Mouse (Mus musculus) limb, embryonic 14.5 days (tissue): ENCODE data around the gene Synpr. TPM values are rescaled to one million over a fixed set of nuclear protein-coding genes. Genes with fewer than 3 reads are reported as not detected.

ENCODE experiments used
- ATAC-seq: fragments of 200-750 bp; cut with Nextera tagmentation; 2 replicates; pipeline ENCODE4 v1.8.0; 2017; ENCODE audit warnings: low read depth, moderate number of reproducible peaks, moderate TSS enrichment; ENCODE audit not compliant: low FRiP score
- DNase-seq: peaks from one replicate; pipeline ENCODE4 v3.0.0-alpha.2; 2015; ENCODE audit warnings: low spot score
- H3K27ac ChIP-seq: fragments of 300-500 bp; sonication (generic); replicated peaks from 2 replicates; pipeline ENCODE4 v1.5.1; 2014; ENCODE audit warnings: low read depth, mild to moderate bottlenecking, low read length, moderate library complexity, mixed read lengths
- H3K27me3 ChIP-seq: fragments of 300-500 bp; sonication (generic); 2 replicates; pipeline ENCODE4 v1.6.1; 2014; ENCODE audit warnings: low read length, mixed read lengths; ENCODE audit not compliant: control insufficient read depth, insufficient read depth
- H3K36me3 ChIP-seq: fragments of 300-500 bp; sonication (generic); 2 replicates; pipeline ENCODE4 v1.6.1; 2014; ENCODE audit warnings: mild to moderate bottlenecking, low read length, moderate library complexity, mixed read lengths; ENCODE audit not compliant: control insufficient read depth, insufficient read depth
- H3K4me1 ChIP-seq: fragments of 300-500 bp; sonication (generic); 2 replicates; pipeline ENCODE4 v1.6.1; 2014; ENCODE audit warnings: antibody characterized with exemption, low read length, mixed read lengths; ENCODE audit not compliant: control insufficient read depth, insufficient read depth
- H3K4me2 ChIP-seq: fragments of 300-500 bp; sonication (generic); replicated peaks from 2 replicates; pipeline ENCODE4 v1.6.1; 2014; ENCODE audit warnings: low read depth, mild to moderate bottlenecking, low read length, moderate library complexity; ENCODE audit not compliant: severe bottlenecking
- H3K4me3 ChIP-seq: fragments of 300-500 bp; sonication (generic); replicated peaks from 2 replicates; pipeline ENCODE4 v1.5.1; 2014; ENCODE audit warnings: low read length
- H3K9ac ChIP-seq: fragments of 300-500 bp; sonication (generic); 2 replicates; pipeline ENCODE4 v1.6.1; 2014; ENCODE audit warnings: mild to moderate bottlenecking, low read depth, low read length, moderate library complexity; ENCODE audit not compliant: severe bottlenecking
- H3K9me3 ChIP-seq: fragments of 300-500 bp; sonication (generic); 2 replicates; pipeline ENCODE4 v1.6.1; 2016; ENCODE audit warnings: low read length; ENCODE audit not compliant: control insufficient read depth
- POLR2A ChIP-seq: fragments of 200-500 bp; IDR thresholded peaks from 2 replicates; pipeline ENCODE4 v1.8.0; 2012; ENCODE audit warnings: inconsistent platforms, mild to moderate bottlenecking, moderate library complexity, borderline replicate concordance; ENCODE audit not compliant: insufficient read depth, insufficient read length; ENCODE audit errors: extremely low read depth
- WGBS: fragments of 180-500 bp; shearing (Covaris S2); extraction: QIAGEN DNeasy Blood & Tissue Kit; methylation state at CpG from one replicate; pipeline ENCODE4 v1.1.7; 2014; 5-methylcytosine and 5-hydroxymethylcytosine counted together
- polyA plus RNA-seq, 2 experiments: library from polyadenylated mRNA; depleted of rRNA in 1 of 2; stranded (reverse) in 1 of 2; unstranded in 1 of 2; fragments of >200 nt; fragmentation: Nextera tagmentation in 1 of 2; extraction: Ambion mirVana in 1 of 2; gene quantifications; 2 replicates each; pipeline versions ENCODE4 v1.2.1 to v1.2.3; 2012 to 2014

The Synpr gene
- polyA plus RNA-seq, 2 experiments: 3.5 to 4.4 TPM

- Histone ChIP-seq H3K4me3 (no peak overlapping the region), H3K9me3 (no peaks in the 10 kb centered on the region), H3K9ac (no peak overlapping the region), H3K4me2 (no peak overlapping the region), H3K36me3 (no peaks in the 10 kb centered on the region), H3K4me1 (no peaks in the 10 kb centered on the region), H3K27me3 (no peaks in the 10 kb centered on the region), H3K27ac (no peak overlapping the region)
- DNase-seq (no peak), ATAC-seq (no peak)
- no peak for TF ChIP-seq POLR2A
- WGBS: 77% methylated on average over 1 of the region's 1 CpGs
Measured at GRCm38 (mm10) chr14:13649865-13650264, 365.3 kb downstream of the Synpr start.

GRCm38 (mm10) chr14:13651039-13651438, 366.5 kb downstream of the Synpr start:
- H3K4me1 ChIP-seq: no peaks in the 10 kb centered on the region
- 27% methylated on average over 1 of the region's 1 CpGs for WGBS
- H3K27me3 ChIP-seq: no peaks in the 10 kb centered on the region
- H3K4me2 ChIP-seq: no peak overlapping the region
- H3K9ac ChIP-seq: no peak overlapping the region
- H3K27ac ChIP-seq: no peak overlapping the region
- ATAC-seq: no peak
- H3K9me3 ChIP-seq: no peaks in the 10 kb centered on the region
- TF ChIP-seq POLR2A: no peak
- no peak for DNase-seq
- no peak overlapping the region for H3K4me3 ChIP-seq
- H3K36me3 ChIP-seq: no peaks in the 10 kb centered on the region

- TF ChIP-seq POLR2A: no peak
- Histone ChIP-seq H3K4me3 (no peak overlapping the region), H3K27me3 (no peaks in the 10 kb centered on the region), H3K9me3 (no peaks in the 10 kb centered on the region), H3K27ac (no peak overlapping the region), H3K4me1 (no peaks in the 10 kb centered on the region), H3K4me2 (no peak overlapping the region), H3K36me3 (no peaks in the 10 kb centered on the region), H3K9ac (no peak overlapping the region)
- no peak for ATAC-seq
- WGBS: 26% methylated on average over 2 of the region's 2 CpGs
- no peak for DNase-seq
Measured at GRCm38 (mm10) chr14:13651541-13652298, 367.1 kb downstream of the Synpr start.
